Mouse (Mus musculus): ENCODE results near the gene Mospd2.

Mospd2 gene

GRCm38 (mm10) chrX:164980193-164980775, at the start of gene Mospd2, which contains the start of gene Fancb:
Mospd2 (minus strand) TSS chrX:164980375.
Fancb (plus strand) TSS chrX:164980592.
- in situ Hi-C loops (cut with MboI, MseI) = loop anchor here (10.0 kb wide), 1 partner anchor 545 kb away; the partner anchor contains the start of gene Asb11

- in situ Hi-C loops (cut with MboI, MseI) = no loop called here
Measured at GRCm38 (mm10) chrX:165004779-165005324, 24.7 kb upstream of the Mospd2 start, which contains the start of gene Gm17604. Gm17604 (minus strand) TSS chrX:165004829.

- in situ Hi-C loops (cut with MboI, MseI) = no loop called here
Measured at GRCm38 (mm10) chrX:165003141-165003540, 23.0 kb upstream of the Mospd2 start.

- in situ Hi-C loops (cut with MboI, MseI) = no loop called here
Measured at GRCm38 (mm10) chrX:164978866-164979265, 1.3 kb downstream of the Mospd2 start.

GRCm38 (mm10) chrX:164971206-164971605, 9.0 kb downstream of the Mospd2 start:
- in situ Hi-C loops (cut with MboI, MseI) = no loop called here

- in situ Hi-C loops (cut with MboI, MseI) = no loop called here
Measured at GRCm38 (mm10) chrX:164965750-164966448, 14.3 kb downstream of the Mospd2 start.

GRCm38 (mm10) chrX:164952601-164953375, 27.4 kb downstream of the Mospd2 start:
- in situ Hi-C loops (cut with MboI, MseI) = no loop called here

- in situ Hi-C loops (cut with MboI, MseI) = no loop called here
Measured at GRCm38 (mm10) chrX:164951858-164952576, 28.2 kb downstream of the Mospd2 start.

GRCm38 (mm10) chrX:164941540-164941939, 38.6 kb downstream of the Mospd2 start:
- in situ Hi-C loops (cut with MboI, MseI) = no loop called here

- in situ Hi-C loops (cut with MboI, MseI) = no loop called here
Measured at GRCm38 (mm10) chrX:164912993-164913392, 67.2 kb downstream of the Mospd2 start.

- in situ Hi-C loops (cut with MboI, MseI) = no loop called here
Measured at GRCm38 (mm10) chrX:164912186-164912585, 68.0 kb downstream of the Mospd2 start.

GRCm38 (mm10) chrX:164901847-164902246, 78.3 kb downstream of the Mospd2 start:
- in situ Hi-C loops (cut with MboI, MseI) = no loop called here

- in situ Hi-C loops (cut with MboI, MseI) = no loop called here
Measured at GRCm38 (mm10) chrX:164899805-164900204, 80.4 kb downstream of the Mospd2 start.

GRCm38 (mm10) chrX:164886260-164886659, 93.9 kb downstream of the Mospd2 start:
- in situ Hi-C loops (cut with MboI, MseI) = no loop called here
